Mouse (Mus musculus) retina, embryonic 14.5 days (tissue): ENCODE measurements around the gene 5330417H12Rik.
A peak's percentile ranks its signal among the peaks of the same experiment; 100 is the strongest.

Experiments
- DNase-seq: peaks from one replicate; pipeline ENCODE4 v3.0.0-alpha.2; 2015; ENCODE audit warnings: low spot score

The 5330417H12Rik gene

GRCm38 (mm10) chr7:107625061-107625460 is at the start of gene 5330417H12Rik:
Gene 5330417H12Rik (minus strand): TSS chr7:107625161.
- DNase-seq: no peak

GRCm38 (mm10) chr7:107668514-107668913 is 43.6 kb upstream of the 5330417H12Rik start:
- DNase-seq: no peak

- no peak for DNase-seq
These were observed 41.4 kb upstream of the 5330417H12Rik start for GRCm38 (mm10) chr7:107666262-107666902.

- peak; percentile 45 for DNase-seq
These were observed 40.8 kb upstream of the 5330417H12Rik start for GRCm38 (mm10) chr7:107665586-107666261.

GRCm38 (mm10) chr7:107665221-107665585 is 40.2 kb upstream of the 5330417H12Rik start:
- DNase-seq: peak; percentile 23

GRCm38 (mm10) chr7:107664063-107665056 is 39.4 kb upstream of the 5330417H12Rik start:
- DNase-seq: peak; percentile 24

GRCm38 (mm10) chr7:107663621-107664020 is 38.7 kb upstream of the 5330417H12Rik start:
- no peak for DNase-seq

GRCm38 (mm10) chr7:107661843-107662281 is 36.9 kb upstream of the 5330417H12Rik start:
- no peak for DNase-seq

- DNase-seq: peak; percentile 92
These were observed 36.4 kb upstream of the 5330417H12Rik start for GRCm38 (mm10) chr7:107661189-107661842.

- DNase-seq: no peak
These were observed 34.4 kb upstream of the 5330417H12Rik start for GRCm38 (mm10) chr7:107659186-107659918.

GRCm38 (mm10) chr7:107656451-107656850 is 31.5 kb upstream of the 5330417H12Rik start:
- no peak for DNase-seq

- DNase-seq: no peak
These were observed 26.9 kb upstream of the 5330417H12Rik start for GRCm38 (mm10) chr7:107651821-107652220.

- no peak for DNase-seq
These were observed 25.0 kb upstream of the 5330417H12Rik start for GRCm38 (mm10) chr7:107649990-107650389.

GRCm38 (mm10) chr7:107648937-107649688 is 24.2 kb upstream of the 5330417H12Rik start:
- no peak for DNase-seq

GRCm38 (mm10) chr7:107644987-107645386 is 20.0 kb upstream of the 5330417H12Rik start:
- no peak for DNase-seq

GRCm38 (mm10) chr7:107642586-107643275 is 17.8 kb upstream of the 5330417H12Rik start:
- DNase-seq: no peak

GRCm38 (mm10) chr7:107638026-107638425 is 13.1 kb upstream of the 5330417H12Rik start:
- no peak for DNase-seq

- no peak for DNase-seq
These were observed 12.4 kb upstream of the 5330417H12Rik start for GRCm38 (mm10) chr7:107637398-107637797.

GRCm38 (mm10) chr7:107633201-107633600 is 8.2 kb upstream of the 5330417H12Rik start:
- DNase-seq: no peak

- no peak for DNase-seq
These were observed 3.4 kb upstream of the 5330417H12Rik start for GRCm38 (mm10) chr7:107628383-107628782.
